Mouse (Mus musculus): ENCODE results near the gene Hrg. TPM values are rescaled to one million over a fixed set of nuclear protein-coding genes. Genes with fewer than 3 reads are reported as not detected.
A peak's percentile ranks its signal among the peaks of the same experiment; 100 is the strongest.
"Not testable (repeated sequence)": the region's sequence is repeated elsewhere in the genome, so short reads cannot be mapped to it uniquely, and the experiment has no call there.

Hrg gene
- polyA plus RNA-seq, 1 experiment from 2014 or later, result not detected

- 26% methylated on average over 4 of the region's 4 CpGs for WGBS
- no peaks in the 10 kb centered on the region for H3K4me1 ChIP-seq (replicated peaks; ENCODE audit: control insufficient read depth, insufficient read depth, low read length)
- no peak overlapping the region for H3K9ac ChIP-seq (ENCODE audit: low read length)
- no peak overlapping the region for H3K4me2 ChIP-seq (ENCODE audit: low read depth, low read length)
- H3K9me3 ChIP-seq (ENCODE audit: control insufficient read depth, low read length), result no peaks in the 10 kb centered on the region
- no peaks in the 10 kb centered on the region for H3K27me3 ChIP-seq (ENCODE audit: control insufficient read depth, insufficient read depth, low read depth, low read length)
- no peak overlapping the region for H3K27ac ChIP-seq (ENCODE audit: low read length)
- ATAC-seq (ENCODE audit: low read depth), result no peak
- no peaks in the 10 kb centered on the region for H3K36me3 ChIP-seq (ENCODE audit: control insufficient read depth, insufficient read depth, low read length)
- H3K4me3 ChIP-seq (ENCODE audit: low read length), result no peak overlapping the region
Measured at GRCm38 (mm10) chr16:22953069-22953468, 2.2 kb downstream of the Hrg start.

- H3K4me3 ChIP-seq (ENCODE audit: low read length), result no peak overlapping the region
- H3K36me3 ChIP-seq (ENCODE audit: control insufficient read depth, insufficient read depth, low read length), result no peaks in the 10 kb centered on the region
- no peak overlapping the region for H3K9ac ChIP-seq (ENCODE audit: low read length)
- 0 out of 2 replicates have a peak, but pooled peaks have one; percentile 23 for ATAC-seq (ENCODE audit: low read depth)
- H3K27me3 ChIP-seq (ENCODE audit: control insufficient read depth, insufficient read depth, low read depth, low read length), result no peaks in the 10 kb centered on the region
- 55% methylated on average over 13 of the region's 13 CpGs for WGBS
- H3K9me3 ChIP-seq (ENCODE audit: control insufficient read depth, low read length), result no peaks in the 10 kb centered on the region
- H3K4me2 ChIP-seq (ENCODE audit: low read depth, low read length), result no peak overlapping the region
- H3K27ac ChIP-seq (ENCODE audit: low read length), result no peak overlapping the region
- H3K4me1 ChIP-seq (replicated peaks; ENCODE audit: control insufficient read depth, insufficient read depth, low read length), result no peaks in the 10 kb centered on the region
Measured at GRCm38 (mm10) chr16:22955397-22956084, 4.7 kb downstream of the Hrg start.

GRCm38 (mm10) chr16:22956085-22956439, 5.2 kb downstream of the Hrg start:
- no peak for ATAC-seq (ENCODE audit: low read depth)
- Histone ChIP-seq H3K4me2 (ENCODE audit: low read depth, low read length) (no peak overlapping the region), H3K27ac (ENCODE audit: low read length) (no peak overlapping the region), H3K9ac (ENCODE audit: low read length) (no peak overlapping the region), H3K4me1 (replicated peaks; ENCODE audit: control insufficient read depth, insufficient read depth, low read length) (no peaks in the 10 kb centered on the region), H3K4me3 (ENCODE audit: low read length) (no peak overlapping the region), H3K9me3 (ENCODE audit: control insufficient read depth, low read length) (no peaks in the 10 kb centered on the region), H3K27me3 (ENCODE audit: control insufficient read depth, insufficient read depth, low read depth, low read length) (no peaks in the 10 kb centered on the region), H3K36me3 (ENCODE audit: control insufficient read depth, insufficient read depth, low read length) (no peaks in the 10 kb centered on the region)
- WGBS, result 74% methylated on average over 11 of the region's 11 CpGs

- Histone ChIP-seq H3K4me3 (ENCODE audit: low read length) (no peak overlapping the region), H3K27me3 (ENCODE audit: control insufficient read depth, insufficient read depth, low read depth, low read length) (no peaks in the 10 kb centered on the region), H3K9me3 (ENCODE audit: control insufficient read depth, low read length) (no peaks in the 10 kb centered on the region), H3K4me2 (ENCODE audit: low read depth, low read length) (no peak overlapping the region), H3K4me1 (replicated peaks; ENCODE audit: control insufficient read depth, insufficient read depth, low read length) (no peaks in the 10 kb centered on the region), H3K27ac (ENCODE audit: low read length) (no peak overlapping the region), H3K36me3 (ENCODE audit: control insufficient read depth, insufficient read depth, low read length) (no peaks in the 10 kb centered on the region), H3K9ac (ENCODE audit: low read length) (no peak overlapping the region)
- WGBS, result 88% methylated on average over 8 of the region's 8 CpGs
- ATAC-seq (ENCODE audit: low read depth), result no peak
Measured at GRCm38 (mm10) chr16:22961073-22961472, 10.2 kb downstream of the Hrg start.

- Histone ChIP-seq H3K4me1 (replicated peaks; ENCODE audit: control insufficient read depth, insufficient read depth, low read length) (no peaks in the 10 kb centered on the region), H3K4me3 (ENCODE audit: low read length) (no peak overlapping the region), H3K27ac (ENCODE audit: low read length) (no peak overlapping the region), H3K4me2 (ENCODE audit: low read depth, low read length) (no peak overlapping the region), H3K9ac (ENCODE audit: low read length) (no peak overlapping the region), H3K36me3 (ENCODE audit: control insufficient read depth, insufficient read depth, low read length) (no peaks in the 10 kb centered on the region), H3K27me3 (ENCODE audit: control insufficient read depth, insufficient read depth, low read depth, low read length) (no peaks in the 10 kb centered on the region), H3K9me3 (ENCODE audit: control insufficient read depth, low read length) (no peaks in the 10 kb centered on the region)
- no peak for ATAC-seq (ENCODE audit: low read depth)
- 72% methylated on average over 5 of the region's 5 CpGs for WGBS
Measured at GRCm38 (mm10) chr16:22962256-22962655, 11.4 kb downstream of the Hrg start.

- H3K4me3 ChIP-seq (ENCODE audit: low read length), result no peak overlapping the region
- no peak for ATAC-seq (ENCODE audit: low read depth)
- no peaks in the 10 kb centered on the region for H3K4me1 ChIP-seq (replicated peaks; ENCODE audit: control insufficient read depth, insufficient read depth, low read length)
- no peak overlapping the region for H3K4me2 ChIP-seq (ENCODE audit: low read depth, low read length)
- no peaks in the 10 kb centered on the region for H3K27me3 ChIP-seq (ENCODE audit: control insufficient read depth, insufficient read depth, low read depth, low read length)
- no peaks in the 10 kb centered on the region for H3K9me3 ChIP-seq (ENCODE audit: control insufficient read depth, low read length)
- H3K9ac ChIP-seq (ENCODE audit: low read length), result no peak overlapping the region
- no peaks in the 10 kb centered on the region for H3K36me3 ChIP-seq (ENCODE audit: control insufficient read depth, insufficient read depth, low read length)
- H3K27ac ChIP-seq (ENCODE audit: low read length), result no peak overlapping the region
Measured at GRCm38 (mm10) chr16:22963293-22963692, 12.4 kb downstream of the Hrg start.

GRCm38 (mm10) chr16:22967383-22968030, 16.6 kb downstream of the Hrg start:
- Histone ChIP-seq H3K9me3 (ENCODE audit: control insufficient read depth, low read length) (no peaks in the 10 kb centered on the region), H3K27me3 (ENCODE audit: control insufficient read depth, insufficient read depth, low read depth, low read length) (no peaks in the 10 kb centered on the region), H3K36me3 (ENCODE audit: control insufficient read depth, insufficient read depth, low read length) (no peaks in the 10 kb centered on the region), H3K9ac (ENCODE audit: low read length) (no peak overlapping the region), H3K27ac (ENCODE audit: low read length) (no peak overlapping the region), H3K4me2 (ENCODE audit: low read depth, low read length) (no peak overlapping the region), H3K4me3 (ENCODE audit: low read length) (no peak overlapping the region), H3K4me1 (replicated peaks; ENCODE audit: control insufficient read depth, insufficient read depth, low read length) (no peaks in the 10 kb centered on the region)
- no peak for ATAC-seq (ENCODE audit: low read depth)
- WGBS, result 66% methylated on average over 1 of the region's 1 CpGs

- not testable (repeated sequence) for H3K4me2 ChIP-seq (ENCODE audit: low read depth, low read length); H3K4me3 ChIP-seq (ENCODE audit: low read length); ATAC-seq (ENCODE audit: low read depth); H3K4me1 ChIP-seq (replicated peaks; ENCODE audit: control insufficient read depth, insufficient read depth, low read length); H3K27ac ChIP-seq (ENCODE audit: low read length); H3K27me3 ChIP-seq (ENCODE audit: control insufficient read depth, insufficient read depth, low read depth, low read length); H3K9me3 ChIP-seq (ENCODE audit: control insufficient read depth, low read length); H3K36me3 ChIP-seq (ENCODE audit: control insufficient read depth, insufficient read depth, low read length); H3K9ac ChIP-seq (ENCODE audit: low read length)
- 69% methylated on average over 3 of the region's 3 CpGs for WGBS
Measured at GRCm38 (mm10) chr16:22996951-22997350, 46.1 kb downstream of the Hrg start.

Measured in lung, embryonic 16.5 days (tissue).